In the genomic region with DNA sequence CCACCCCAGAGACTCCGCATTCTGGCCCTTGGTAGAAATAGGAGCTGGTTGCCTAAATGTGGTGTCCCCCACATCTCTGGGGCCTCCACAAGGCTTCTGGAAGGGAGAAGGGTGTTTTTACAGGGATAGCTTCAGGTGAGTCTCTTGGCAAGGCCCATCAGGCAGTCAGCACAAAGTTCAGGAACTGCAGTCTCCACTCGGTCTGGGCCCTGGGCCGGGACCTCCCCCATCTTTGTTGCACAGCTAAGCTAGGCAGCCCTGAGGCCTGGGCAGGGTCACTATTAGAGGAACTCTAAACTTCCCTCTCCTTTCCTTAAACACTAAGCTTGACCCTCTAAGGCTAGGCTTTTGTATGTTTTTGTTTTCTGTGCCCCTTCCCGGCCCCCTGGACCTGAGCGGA, we compare ENCODE assay signal across 8 mouse cellular contexts. TPM values are rescaled to one million over a fixed set of nuclear protein-coding genes. Genes with fewer than 3 reads are reported as not detected.
DNase-seq lines count a peak whose midpoint lies in the region; ATAC-seq and TF ChIP-seq lines count a peak whose summit lies in the region.

No protein-coding gene starts in this region.

- peak overlapping the region; percentile 75 for H3K9ac ChIP-seq in liver, embryonic 13.5 days
- peak overlapping the region; percentile 81 for H3K9ac ChIP-seq in stomach, embryonic 16.5 days (ENCODE audit: low read length)

- H3K9me3 ChIP-seq in erythroblast, embryonic 14.5 days (ENCODE audit: control insufficient read depth, low read length), result no peaks in the 10 kb centered on the region
- H3K9me3 ChIP-seq in liver, embryonic 13.5 days (replicated peaks), result no peaks in the 10 kb centered on the region
- no peaks in the 10 kb centered on the region for H3K9me3 ChIP-seq in stomach, embryonic 16.5 days (replicated peaks; ENCODE audit: control insufficient read depth, low read length)

- no peak for ATAC-seq in erythroblast, adult 5-6 weeks (replicated peaks; ENCODE audit: low FRiP score, poor library complexity, severe bottlenecking)
- ATAC-seq in liver, embryonic 13.5 days (ENCODE audit: low read depth), result no peak
- ATAC-seq in stomach, embryonic 16.5 days (ENCODE audit: insufficient read depth, low FRiP score), result no peak

- peak overlapping the region; percentile 86 for H3K4me2 ChIP-seq in liver, embryonic 13.5 days
- H3K4me2 ChIP-seq in stomach, embryonic 16.5 days (ENCODE audit: low read depth, low read length), result peak overlapping the region; percentile 96

- no peak for TF ChIP-seq CTCF in thymus, adult 2 months (IDR thresholded peaks at IDR 0.05; ENCODE audit: borderline replicate concordance, control insufficient read depth, extremely low read depth, insufficient read depth, low read length, poor library complexity)

- 42% methylated on average over 5 of the region's 5 CpGs for WGBS in thymus, adult 2 months
- WGBS in liver, embryonic 13.5 days (ENCODE audit: insufficient replicate concordance), result 34% methylated on average over 5 of the region's 5 CpGs
- WGBS in stomach, embryonic 16.5 days, result 23% methylated on average over 5 of the region's 5 CpGs

- no peak for TF ChIP-seq POLR2A in thymus, adult 2 months (IDR thresholded peaks at IDR 0.05; ENCODE audit: control insufficient read depth, extremely low read depth, insufficient read depth, low read length, poor library complexity)

- H3K4me3 ChIP-seq in erythroblast, embryonic 14.5 days (replicated peaks), result peak overlapping the region; percentile 69
- peak overlapping the region; percentile 48; the same call in 1 of the 2 replicates for H3K4me3 ChIP-seq in thymus, adult 2 months (ENCODE audit: control insufficient read depth, insufficient read depth, low read length)
- peak overlapping the region; percentile 62 for H3K4me3 ChIP-seq in liver, embryonic 13.5 days (replicated peaks)
- peak overlapping the region; percentile 69 for H3K4me3 ChIP-seq in stomach, embryonic 16.5 days (replicated peaks; ENCODE audit: low read length)

- H3K27me3 ChIP-seq in erythroblast, embryonic 14.5 days (ENCODE audit: control insufficient read depth), result no peaks in the 10 kb centered on the region
- H3K27me3 ChIP-seq in thymus, adult 2 months (ENCODE audit: control insufficient read depth, insufficient read depth, low read length), result no peaks in the 10 kb centered on the region
- H3K27me3 ChIP-seq in liver, embryonic 13.5 days, result no peaks in the 10 kb centered on the region
- no peaks in the 10 kb centered on the region for H3K27me3 ChIP-seq in stomach, embryonic 16.5 days (ENCODE audit: control insufficient read depth, insufficient read depth, low read length)

- peaks cover 22% of the 10 kb centered on the region for H3K4me1 ChIP-seq in erythroblast, embryonic 14.5 days (ENCODE audit: control insufficient read depth)
- peaks cover 18% of the 10 kb centered on the region for H3K4me1 ChIP-seq in thymus, adult 2 months (replicated peaks; ENCODE audit: control insufficient read depth, insufficient read depth, low read length)
- peaks cover 51% of the 10 kb centered on the region for H3K4me1 ChIP-seq in liver, embryonic 13.5 days (replicated peaks)
- H3K4me1 ChIP-seq in stomach, embryonic 16.5 days (ENCODE audit: control insufficient read depth, insufficient read depth, low read length), result peaks cover 20% of the 10 kb centered on the region

- H3K27ac ChIP-seq in thymus, adult 2 months (ENCODE audit: control insufficient read depth, insufficient read depth, low read length), result no peak overlapping the region
- H3K27ac ChIP-seq in liver, embryonic 13.5 days, result peak overlapping the region; percentile 67; the same call in 1 of the 2 replicates
- H3K27ac ChIP-seq in stomach, embryonic 16.5 days (ENCODE audit: low read length), result peak overlapping the region; percentile 74

- H3K36me3 ChIP-seq in erythroblast, embryonic 14.5 days (ENCODE audit: control insufficient read depth), result no peaks in the 10 kb centered on the region; the same call in 1 of the 2 replicates
- H3K36me3 ChIP-seq in thymus, adult 2 months (ENCODE audit: control insufficient read depth, insufficient read depth, low read length), result no peaks in the 10 kb centered on the region
- no peaks in the 10 kb centered on the region for H3K36me3 ChIP-seq in liver, embryonic 13.5 days
- 0 out of 2 replicates have a peak, but pooled peaks cover 2% of the 10 kb centered on the region for H3K36me3 ChIP-seq in stomach, embryonic 16.5 days (ENCODE audit: control insufficient read depth, insufficient read depth, low read length)

- no peak for DNase-seq in thymus, adult 2 months
- DNase-seq in thymus, postnatal 4 days, result no peak
- no peak for DNase-seq in liver, embryonic 13.5 days
- no peak for DNase-seq in urinary bladder, adult 2 months (ENCODE audit: low spot score)
- DNase-seq in frontal cortex, adult 2 months (ENCODE audit: extremely low spot score in 1 of 2, low spot score in 1 of 2), result no peak

RNA-seq across cellular contexts. Expression of gene Pygl, which starts 4.6 kb away (rescaled TPM):
- polyA plus RNA-seq in erythroblast, embryonic 14.5 days (2012), result 0.11 and 0.15 TPM in 2 replicates
- 47.1 and 49.9 TPM in 2 replicates for total RNA-seq in erythroblast, adult 5-6 weeks (2015; ENCODE audit: low replicate concordance)
- 68.0 and 92.1 TPM in 2 replicates for total RNA-seq in erythroblast, adult 5-6 weeks (2017; ENCODE audit: low replicate concordance)
- polyA plus RNA-seq in thymus, adult 2 months (2012; rRNA removed), result 19.6 and 19.7 TPM in 2 replicates
- 32.8 and 42.5 TPM in 2 replicates for polyA plus RNA-seq in liver, embryonic 13.5 days (2015; fragmentation: Nextera tagmentation; extraction: Ambion mirVana)
- polyA plus RNA-seq in stomach, embryonic 16.5 days (2015; fragmentation: Nextera tagmentation; extraction: Ambion mirVana), result 53.5 and 55.0 TPM in 2 replicates
- 26.2 and 27.3 TPM in 2 replicates for polyA plus RNA-seq in urinary bladder, adult 2 months (2012; rRNA removed)
- 3.4 and 3.8 TPM in 2 replicates for polyA plus RNA-seq in frontal cortex, adult 2 months (2012; rRNA removed)
